In the genomic region with DNA sequence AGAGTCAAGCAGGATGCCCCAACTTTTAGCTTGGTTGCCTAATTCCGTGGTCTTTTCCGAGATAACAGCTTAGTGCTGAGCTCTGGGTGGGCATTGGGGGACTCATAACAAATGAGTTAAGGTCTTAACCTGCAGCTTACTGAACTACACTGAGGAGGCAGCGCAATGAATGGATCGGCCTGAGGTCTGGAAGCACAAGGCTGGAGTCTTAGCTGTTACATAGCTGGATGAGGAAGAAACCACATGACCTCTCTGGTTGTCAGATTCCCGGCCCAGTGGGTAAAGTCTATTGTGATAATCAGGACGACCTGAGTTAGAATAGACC, we compare ENCODE assay signal across 9 mouse cellular contexts. TPM values are rescaled to one million over a fixed set of nuclear protein-coding genes. Genes with fewer than 3 reads are reported as not detected.
DNase-seq lines count a peak whose midpoint lies in the region; ATAC-seq and TF ChIP-seq lines count a peak whose summit lies in the region.
"Had no signal": no experiment of that assay in that cellular context is flagged by ENCODE, and none has a peak within 500 bp of the region (broad histone marks: within the 10 kb centered on the region; RNA-seq: fewer than 3 reads in every experiment).

No protein-coding gene starts in this region.

- no peak for TF ChIP-seq POLR2A in kidney, adult 2 months (IDR thresholded peaks at IDR 0.05; ENCODE audit: low read depth, low read length)
- no peak for TF ChIP-seq POLR2A in cortical plate, adult 2 months (IDR thresholded peaks at IDR 0.05; ENCODE audit: extremely low read depth, insufficient read depth, low read length)

- no peaks in the 10 kb centered on the region for H3K36me3 ChIP-seq in kidney, adult 2 months (ENCODE audit: control insufficient read depth, insufficient read depth, low read length)
- no peaks in the 10 kb centered on the region for H3K36me3 ChIP-seq in hindbrain, embryonic 13.5 days
- no peaks in the 10 kb centered on the region for H3K36me3 ChIP-seq in midbrain, embryonic 14.5 days (ENCODE audit: control insufficient read depth, insufficient read depth, low read length)

- DNase-seq in kidney, adult 2 months: no peak
- no peak for DNase-seq in kidney, adult 9 months
- no peak for DNase-seq in midbrain, embryonic 14.5 days
- DNase-seq in gastrocnemius, postnatal 25 days: no peak
- no peak for DNase-seq in gastrocnemius, postnatal 36 days
- no peak for DNase-seq in urinary bladder, postnatal 14 days (ENCODE audit: low spot score)

- no peaks in the 10 kb centered on the region; the same call in 1 of the 2 replicates for H3K4me1 ChIP-seq in kidney, adult 2 months (ENCODE audit: control insufficient read depth, insufficient read depth, low read length)
- peaks cover 1% of the 10 kb centered on the region; the same call in 1 of the 2 replicates for H3K4me1 ChIP-seq in cortical plate, adult 2 months (ENCODE audit: control insufficient read depth, insufficient read depth, low read length)
- H3K4me1 ChIP-seq in hindbrain, embryonic 13.5 days (replicated peaks): peaks cover 28% of the 10 kb centered on the region
- H3K4me1 ChIP-seq in midbrain, embryonic 14.5 days (ENCODE audit: control insufficient read depth, insufficient read depth, low read length): peaks cover 8% of the 10 kb centered on the region; the same call in 1 of the 2 replicates

- no peak for ATAC-seq in hindbrain, embryonic 13.5 days (ENCODE audit: low FRiP score)
- no peak for ATAC-seq in midbrain, embryonic 14.5 days (ENCODE audit: low FRiP score, low TSS enrichment)

- no peaks in the 10 kb centered on the region for H3K9me3 ChIP-seq in hindbrain, embryonic 13.5 days
- no peaks in the 10 kb centered on the region for H3K9me3 ChIP-seq in midbrain, embryonic 14.5 days (ENCODE audit: control insufficient read depth, low read length)

- intact Hi-C loops in gastrocnemius, postnatal 36 days (cut with DNase I): no loop called here

- peak overlapping the region; percentile 68; the same call in 1 of the 2 replicates for H3K4me3 ChIP-seq in kidney, adult 2 months (ENCODE audit: insufficient read depth, low read depth, low read length)
- H3K4me3 ChIP-seq in cortical plate, adult 2 months (ENCODE audit: insufficient read depth, low read length): peak overlapping the region; percentile 82
- H3K4me3 ChIP-seq in hindbrain, embryonic 13.5 days: peak overlapping the region; percentile 62
- peak overlapping the region; percentile 61 for H3K4me3 ChIP-seq in midbrain, embryonic 14.5 days (replicated peaks; ENCODE audit: low read depth, low read length)

- peak overlapping the region; percentile 96 for H3K4me2 ChIP-seq in hindbrain, embryonic 13.5 days
- H3K4me2 ChIP-seq in midbrain, embryonic 14.5 days (ENCODE audit: low read length): peak overlapping the region; percentile 95

- H3K9ac ChIP-seq in hindbrain, embryonic 13.5 days: peak overlapping the region; percentile 85
- peak overlapping the region; percentile 57 for H3K9ac ChIP-seq in midbrain, embryonic 14.5 days (replicated peaks; ENCODE audit: low read length)

- TF ChIP-seq CTCF in kidney, adult 2 months (conservative IDR thresholded peaks at IDR 0.05; ENCODE audit: insufficient read depth, insufficient read length, low read depth, low read length): no peak
- no peak for TF ChIP-seq CTCF in cortical plate, adult 2 months (IDR thresholded peaks at IDR 0.05; ENCODE audit: extremely low read depth, insufficient read depth, low read length)

- no peaks in the 10 kb centered on the region for H3K27me3 ChIP-seq in kidney, adult 2 months (replicated peaks; ENCODE audit: control insufficient read depth, insufficient read depth, low read length)
- peaks cover 61% of the 10 kb centered on the region for H3K27me3 ChIP-seq in hindbrain, embryonic 13.5 days
- H3K27me3 ChIP-seq in midbrain, embryonic 14.5 days (ENCODE audit: control insufficient read depth, insufficient read depth, low read length): peaks cover 28% of the 10 kb centered on the region

- WGBS in kidney, adult 2 months: 38% methylated on average over 6 of the region's 6 CpGs
- 11% methylated on average over 6 of the region's 6 CpGs for WGBS in hindbrain, embryonic 13.5 days
- 7% methylated on average over 6 of the region's 6 CpGs for WGBS in midbrain, embryonic 14.5 days

- H3K27ac ChIP-seq in kidney, adult 2 months (ENCODE audit: insufficient read depth, low read depth, low read length): peak overlapping the region; percentile 5
- H3K27ac ChIP-seq in cortical plate, adult 2 months (ENCODE audit: insufficient read depth, low read length): peak overlapping the region; percentile 93; the same call in 1 of the 2 replicates
- no peak overlapping the region for H3K27ac ChIP-seq in hindbrain, embryonic 13.5 days
- no peak overlapping the region for H3K27ac ChIP-seq in midbrain, embryonic 14.5 days (replicated peaks; ENCODE audit: low read depth, low read length)

RNA-seq across cellular contexts. Expression of a gene that starts 0.3 kb away (rescaled TPM):
- 0.30 and 0.31 TPM in 2 replicates for polyA plus RNA-seq in kidney, adult 2 months (2012; rRNA removed)
- 0.35 and 0.49 TPM in 2 replicates for polyA plus RNA-seq in cortical plate, adult 2 months (2012; rRNA removed)
- polyA plus RNA-seq in hindbrain, embryonic 13.5 days (2015; fragmentation: Nextera tagmentation; extraction: Ambion mirVana): 0.09 and 0.10 TPM in 2 replicates
- 0.12 and 0.16 TPM in 2 replicates for polyA plus RNA-seq in midbrain, embryonic 14.5 days (2014; fragmentation: Nextera tagmentation; extraction: Ambion mirVana)
- total RNA-seq in gastrocnemius, postnatal 25 days (2021): under 1 TPM in 1 of 2 experiments, not detected in 1; 0.15 TPM
- under 1 TPM; 0.15 to 0.38 TPM for total RNA-seq in gastrocnemius, postnatal 36 days (2021)

RNA-seq across cellular contexts. Expression of a gene that starts 7.8 kb away (rescaled TPM):
- 12.5 and 13.2 TPM in 2 replicates for polyA plus RNA-seq in kidney, adult 2 months (2012; rRNA removed)
- 29.5 and 29.6 TPM in 2 replicates for polyA plus RNA-seq in cortical plate, adult 2 months (2012; rRNA removed)
- polyA plus RNA-seq in hindbrain, embryonic 13.5 days (2015; fragmentation: Nextera tagmentation; extraction: Ambion mirVana): 67.1 and 76.1 TPM in 2 replicates
- 40.1 and 40.2 TPM in 2 replicates for polyA plus RNA-seq in midbrain, embryonic 14.5 days (2014; fragmentation: Nextera tagmentation; extraction: Ambion mirVana)
- 10 to 100 TPM; 17.0 to 18.2 TPM for total RNA-seq in gastrocnemius, postnatal 25 days (2021)
- total RNA-seq in gastrocnemius, postnatal 36 days (2021): 10 to 100 TPM; 12.6 to 13.1 TPM

RNA-seq across cellular contexts. Expression of a gene that starts 38.4 kb away (rescaled TPM):
- not detected in 2 replicates for polyA plus RNA-seq in kidney, adult 2 months (2012; rRNA removed)
- 0.19 and 0.81 TPM in 2 replicates for polyA plus RNA-seq in cortical plate, adult 2 months (2012; rRNA removed)
- polyA plus RNA-seq in hindbrain, embryonic 13.5 days (2015; fragmentation: Nextera tagmentation; extraction: Ambion mirVana): 0.55 and 1.1 TPM in 2 replicates
- 0.86 and 1.3 TPM in 2 replicates for polyA plus RNA-seq in midbrain, embryonic 14.5 days (2014; fragmentation: Nextera tagmentation; extraction: Ambion mirVana)
- total RNA-seq in gastrocnemius, postnatal 25 days (2021): not detected
- not detected for total RNA-seq in gastrocnemius, postnatal 36 days (2021)
- total RNA-seq: hematopoietic stem cell, adult 5-6 weeks had no signal

Comparison
In these comparisons a context has a peak if more than half of its experiments do, and no peak if none do; other contexts are left out.
1. H3K27ac ChIP-seq: peak in kidney, adult 2 months (single experiment) and cortical plate, adult 2 months (single experiment); none in hindbrain, embryonic 13.5 days (single experiment) and midbrain, embryonic 14.5 days (single experiment).
2. Peak in every context shown above with its lines, with median percentiles within 50 percentile points of each other: H3K4me3 ChIP-seq.